15 mouse cellular contexts compared by ENCODE assay signal in genomic region chr7:133684110-133684509, GRCm38 (mm10). TPM values are rescaled to one million over a fixed set of nuclear protein-coding genes. Genes with fewer than 3 reads are reported as not detected.
DNase-seq lines count a peak whose midpoint lies in the region; ATAC-seq and TF ChIP-seq lines count a peak whose summit lies in the region.
"Had no signal": no experiment of that assay in that cellular context is flagged by ENCODE, and none has a peak within 500 bp of the region (broad histone marks: within the 10 kb centered on the region; RNA-seq: fewer than 3 reads in every experiment).

No protein-coding gene starts in this region.

- H3K27ac ChIP-seq in hindbrain, embryonic 11.5 days (ENCODE audit: low read depth, low read length): no peak overlapping the region
- H3K27ac ChIP-seq in hindbrain, embryonic 16.5 days (ENCODE audit: low read depth, low read length): no peak overlapping the region
- H3K27ac ChIP-seq in spleen, adult 2 months (ENCODE audit: insufficient read depth, low read length): no peak overlapping the region
- H3K27ac ChIP-seq in small intestine, adult 2 months (ENCODE audit: insufficient read depth, low read depth, low read length): no peak overlapping the region
- H3K27ac ChIP-seq: forebrain, embryonic 13.5 days; hindbrain, embryonic 15.5 days; limb, embryonic 12.5 days; neural tube, embryonic 12.5 days had no signal

- TF ChIP-seq CTCF in spleen, adult 2 months (IDR thresholded peaks at IDR 0.05; ENCODE audit: extremely low read depth, insufficient read depth, insufficient read length, insufficient replicate concordance): peak; percentile 26; the same call in 1 of the 2 replicates
- peak; percentile 59; the same call in 1 of the 2 replicates for TF ChIP-seq CTCF in small intestine, adult 2 months (IDR thresholded peaks at IDR 0.05; ENCODE audit: extremely low read depth, insufficient read length, insufficient replicate concordance, low read depth, low read length)

- no peaks in the 10 kb centered on the region for H3K27me3 ChIP-seq in hindbrain, embryonic 11.5 days (ENCODE audit: control insufficient read depth, insufficient read depth, low read length)
- H3K27me3 ChIP-seq in hindbrain, embryonic 16.5 days (replicated peaks; ENCODE audit: control insufficient read depth, insufficient read depth, low read length): no peaks in the 10 kb centered on the region
- no peaks in the 10 kb centered on the region for H3K27me3 ChIP-seq in spleen, adult 2 months (ENCODE audit: control insufficient read depth, insufficient read depth, low read length)
- H3K27me3 ChIP-seq in small intestine, adult 2 months (ENCODE audit: control insufficient read depth, insufficient read depth, low read length): no peaks in the 10 kb centered on the region
- H3K27me3 ChIP-seq: forebrain, embryonic 13.5 days; hindbrain, embryonic 15.5 days; limb, embryonic 12.5 days; neural tube, embryonic 12.5 days had no signal

- ATAC-seq in hindbrain, embryonic 11.5 days (ENCODE audit: low FRiP score): no peak
- no peak for ATAC-seq in hindbrain, embryonic 16.5 days
- ATAC-seq: forebrain, embryonic 13.5 days had no signal

- no peaks in the 10 kb centered on the region for H3K9me3 ChIP-seq in hindbrain, embryonic 11.5 days (ENCODE audit: control insufficient read depth, low read length)
- H3K9me3 ChIP-seq in hindbrain, embryonic 16.5 days (ENCODE audit: control insufficient read depth, low read length): peaks cover 7% of the 10 kb centered on the region
- H3K9me3 ChIP-seq: hindbrain, embryonic 15.5 days had no signal

- H3K36me3 ChIP-seq in hindbrain, embryonic 11.5 days (ENCODE audit: control insufficient read depth, insufficient read depth, low read length): peaks cover 6% of the 10 kb centered on the region; the same call in 1 of the 2 replicates
- peaks cover 15% of the 10 kb centered on the region for H3K36me3 ChIP-seq in hindbrain, embryonic 16.5 days (ENCODE audit: control insufficient read depth, insufficient read depth, low read length)
- peaks cover 6% of the 10 kb centered on the region for H3K36me3 ChIP-seq in spleen, adult 2 months (ENCODE audit: control insufficient read depth, insufficient read depth, low read length)
- H3K36me3 ChIP-seq in small intestine, adult 2 months (ENCODE audit: control insufficient read depth, insufficient read depth, low read length): peaks cover 15% of the 10 kb centered on the region

- H3K4me3 ChIP-seq in hindbrain, embryonic 11.5 days (ENCODE audit: low read depth, low read length): no peak overlapping the region
- H3K4me3 ChIP-seq in hindbrain, embryonic 16.5 days (ENCODE audit: low read length): no peak overlapping the region
- H3K4me3 ChIP-seq in spleen, adult 2 months (ENCODE audit: extremely low read depth, insufficient read depth, insufficient read length): no peak overlapping the region
- H3K4me3 ChIP-seq in small intestine, adult 2 months (ENCODE audit: low read depth, low read length): no peak overlapping the region
- H3K4me3 ChIP-seq: forebrain, embryonic 13.5 days; hindbrain, embryonic 15.5 days; limb, embryonic 12.5 days; neural tube, embryonic 12.5 days had no signal

- no peak overlapping the region for H3K9ac ChIP-seq in hindbrain, embryonic 11.5 days (ENCODE audit: low read depth, low read length)
- no peak overlapping the region for H3K9ac ChIP-seq in hindbrain, embryonic 16.5 days (ENCODE audit: low read depth, low read length)
- H3K9ac ChIP-seq: forebrain, embryonic 13.5 days; hindbrain, embryonic 15.5 days; limb, embryonic 12.5 days; neural tube, embryonic 12.5 days had no signal

- 80% methylated on average over 5 of the region's 5 CpGs for WGBS in hindbrain, embryonic 11.5 days
- 84% methylated on average over 5 of the region's 5 CpGs for WGBS in hindbrain, embryonic 16.5 days
- WGBS in spleen, adult 2 months: 88% methylated on average over 5 of the region's 5 CpGs
- WGBS in small intestine, adult 2 months: 85% methylated on average over 5 of the region's 5 CpGs

- DNase-seq in hindbrain, embryonic 11.5 days (ENCODE audit: low spot score): peak; percentile 10
- DNase-seq in spleen, adult 2 months (ENCODE audit: low read depth in 1 of 2, low spot score in 2 of 2): no peak
- no peak for DNase-seq in spleen, postnatal 10 days (ENCODE audit: low spot score in 2 of 2)
- peak; percentile 8 for DNase-seq in NIH3T3 (ENCODE audit: low read depth)
- no peak for DNase-seq in cerebellum, adult 11 months
- DNase-seq in adrenal gland, adult 18-20 months (ENCODE audit: low spot score in 2 of 2): no peak
- DNase-seq: kidney, postnatal 25 days had no signal

- no peaks in the 10 kb centered on the region for H3K4me1 ChIP-seq in hindbrain, embryonic 11.5 days (replicated peaks; ENCODE audit: control insufficient read depth, insufficient read depth, low read length)
- no peaks in the 10 kb centered on the region for H3K4me1 ChIP-seq in hindbrain, embryonic 16.5 days (ENCODE audit: control insufficient read depth, insufficient read depth, low read depth, low read length)
- H3K4me1 ChIP-seq in spleen, adult 2 months (ENCODE audit: control insufficient read depth, insufficient read depth, insufficient read length): no peaks in the 10 kb centered on the region
- H3K4me1 ChIP-seq in small intestine, adult 2 months (ENCODE audit: control insufficient read depth, insufficient read depth, insufficient read length, low read length): no peaks in the 10 kb centered on the region
- H3K4me1 ChIP-seq: hindbrain, embryonic 15.5 days; limb, embryonic 12.5 days; neural tube, embryonic 12.5 days had no signal

- no peak overlapping the region for H3K4me2 ChIP-seq in hindbrain, embryonic 11.5 days (replicated peaks; ENCODE audit: low read depth, low read length)
- H3K4me2 ChIP-seq in hindbrain, embryonic 16.5 days (ENCODE audit: low read length): no peak overlapping the region
- H3K4me2 ChIP-seq: forebrain, embryonic 13.5 days; hindbrain, embryonic 15.5 days; limb, embryonic 12.5 days; neural tube, embryonic 12.5 days had no signal

- no peak for TF ChIP-seq POLR2A in spleen, adult 2 months (IDR thresholded peaks at IDR 0.05; ENCODE audit: low read depth, low read length)
- TF ChIP-seq POLR2A in small intestine, adult 2 months (IDR thresholded peaks at IDR 0.05; ENCODE audit: low read depth, low read length): no peak

RNA-seq across cellular contexts. Expression of gene Mmp21, which starts 4.2 kb away (rescaled TPM):
- polyA plus RNA-seq in hindbrain, embryonic 11.5 days (2014; fragmentation: Nextera tagmentation; extraction: Ambion mirVana): not detected in 2 replicates
- polyA plus RNA-seq in hindbrain, embryonic 16.5 days (2015; fragmentation: Nextera tagmentation; extraction: Ambion mirVana): 0.10 and 0.16 TPM in 2 replicates
- polyA plus RNA-seq in spleen, adult 2 months (2012; rRNA removed): 0.07 TPM in 1 of 2 replicates, not detected in the other
- polyA plus RNA-seq in small intestine, adult 2 months (2012; rRNA removed): not detected in 2 replicates
- not detected for total RNA-seq in adrenal gland, adult 18-20 months (2021)
- total RNA-seq: gastrocnemius, postnatal 4 days; megakaryocyte-erythroid progenitor cell, adult 5-6 weeks had no signal
- polyA plus RNA-seq: limb, embryonic 12.5 days; neural tube, embryonic 12.5 days had no signal

RNA-seq across cellular contexts. Expression of gene Bccip, which starts 25.0 kb away (rescaled TPM):
- polyA plus RNA-seq in hindbrain, embryonic 11.5 days (2014; fragmentation: Nextera tagmentation; extraction: Ambion mirVana): 160 TPM in 2 replicates
- polyA plus RNA-seq in hindbrain, embryonic 16.5 days (2015; fragmentation: Nextera tagmentation; extraction: Ambion mirVana): 93.2 and 99.4 TPM in 2 replicates
- 12.3 and 15.2 TPM in 2 replicates for polyA plus RNA-seq in spleen, adult 2 months (2012; rRNA removed)
- polyA plus RNA-seq in small intestine, adult 2 months (2012; rRNA removed): 5.6 and 7.9 TPM in 2 replicates
- total RNA-seq in adrenal gland, adult 18-20 months (2021): 10 to 100 TPM; 61.9 to 66.3 TPM

RNA-seq across cellular contexts. Expression of gene Uros, which starts 25.8 kb away (rescaled TPM):
- polyA plus RNA-seq in hindbrain, embryonic 11.5 days (2014; fragmentation: Nextera tagmentation; extraction: Ambion mirVana): 39.5 and 42.8 TPM in 2 replicates
- 51.9 and 52.0 TPM in 2 replicates for polyA plus RNA-seq in hindbrain, embryonic 16.5 days (2015; fragmentation: Nextera tagmentation; extraction: Ambion mirVana)
- 23.1 and 26.6 TPM in 2 replicates for polyA plus RNA-seq in spleen, adult 2 months (2012; rRNA removed)
- polyA plus RNA-seq in small intestine, adult 2 months (2012; rRNA removed): 6.0 and 6.7 TPM in 2 replicates
- total RNA-seq in adrenal gland, adult 18-20 months (2021): 10 to 100 TPM; 13.9 to 16.3 TPM

RNA-seq across cellular contexts. Expression of gene Edrf1, which starts 46.8 kb away (rescaled TPM):
- 29.0 and 34.0 TPM in 2 replicates for polyA plus RNA-seq in hindbrain, embryonic 11.5 days (2014; fragmentation: Nextera tagmentation; extraction: Ambion mirVana)
- 14.9 and 21.5 TPM in 2 replicates for polyA plus RNA-seq in hindbrain, embryonic 16.5 days (2015; fragmentation: Nextera tagmentation; extraction: Ambion mirVana)
- polyA plus RNA-seq in spleen, adult 2 months (2012; rRNA removed): 7.7 and 10.9 TPM in 2 replicates
- polyA plus RNA-seq in small intestine, adult 2 months (2012; rRNA removed): 2.5 and 5.5 TPM in 2 replicates
- 10 to 100 TPM; 16.8 to 21.0 TPM for total RNA-seq in adrenal gland, adult 18-20 months (2021)

Comparison
In these comparisons a context has a peak if more than half of its experiments do, and no peak if none do; other contexts are left out.
1. DNase-seq: peak in hindbrain, embryonic 11.5 days (single experiment) and NIH3T3 (single experiment); none in spleen, adult 2 months (0 of 2), spleen, postnatal 10 days (0 of 2), cerebellum, adult 11 months (single experiment) and adrenal gland, adult 18-20 months (0 of 2).